Mouse (Mus musculus): ENCODE data around the gene Ccdc61. TPM values are rescaled to one million over a fixed set of nuclear protein-coding genes. Genes with fewer than 3 reads are reported as not detected.

Gene Ccdc61
- polyA plus RNA-seq, 1 experiment from 2014 or later, result 32.9 TPM

DNA sequence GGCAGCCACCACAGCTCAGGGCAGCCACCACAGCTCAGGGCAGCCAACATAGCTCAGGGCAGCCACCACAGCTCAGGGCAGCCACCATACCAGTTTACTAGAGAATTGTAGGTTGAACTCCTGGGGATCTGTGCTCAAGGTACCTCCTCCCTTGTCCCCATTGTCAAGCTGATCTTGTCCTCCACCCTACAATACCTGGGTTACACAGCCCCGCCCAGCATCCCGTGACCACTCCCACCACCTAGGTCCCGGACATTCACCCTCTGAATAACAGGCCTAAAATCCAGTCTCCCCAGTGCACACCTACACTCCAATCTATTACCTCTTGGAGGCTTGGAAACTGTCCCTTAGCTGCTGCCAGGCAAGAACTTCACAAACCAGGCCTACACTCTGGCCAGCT, 5.2 kb downstream of the Ccdc61 start:
- H3K9ac ChIP-seq, result no peak overlapping the region

DNA sequence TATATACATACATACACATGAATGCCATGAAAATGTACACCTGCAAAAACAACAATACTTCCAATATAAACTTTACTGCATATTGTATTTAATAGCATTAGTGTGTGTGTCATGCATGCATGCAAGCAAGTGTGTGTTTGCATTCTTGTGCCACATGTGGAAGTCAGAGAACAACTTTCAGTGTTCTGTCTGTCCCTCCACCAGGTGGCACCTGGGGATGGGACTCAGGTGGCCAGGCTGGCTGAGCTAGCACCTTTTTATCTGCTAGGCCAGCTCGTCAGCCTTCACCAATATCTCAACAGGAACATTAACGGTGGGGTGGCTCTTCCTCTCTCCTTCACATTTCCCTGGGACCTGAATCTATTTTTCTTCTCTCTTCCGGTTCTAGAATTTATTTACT, 7.7 kb downstream of the Ccdc61 start:
- Histone ChIP-seq H3K27ac (no peak overlapping the region), H3K9me3 (no peaks in the 10 kb centered on the region), H3K9ac (no peak overlapping the region), H3K4me1 (no peaks in the 10 kb centered on the region), H3K4me3 (no peak overlapping the region), H3K4me2 (replicated peaks) (no peak overlapping the region), H3K27me3 (replicated peaks) (no peaks in the 10 kb centered on the region), H3K36me3 (peaks cover 27% of the 10 kb centered on the region; the same call in 1 of the 2 replicates)
- WGBS, result 81% methylated on average over 3 of the region's 3 CpGs
- ATAC-seq (ENCODE audit: low FRiP score, low read depth), result no peak

More for the DNA sequence above, 5.2 kb downstream of the Ccdc61 start:
- WGBS, result 77% methylated on average over 3 of the region's 3 CpGs
- ATAC-seq (ENCODE audit: low FRiP score, low read depth), result no peak
- no peaks in the 10 kb centered on the region for H3K27me3 ChIP-seq (replicated peaks)
- no peak overlapping the region for H3K4me3 ChIP-seq
- H3K4me1 ChIP-seq, result peaks cover 12% of the 10 kb centered on the region; the same call in 1 of the 2 replicates
- H3K4me2 ChIP-seq (replicated peaks), result no peak overlapping the region
- H3K9me3 ChIP-seq, result no peaks in the 10 kb centered on the region
- no peak overlapping the region for H3K27ac ChIP-seq
- H3K36me3 ChIP-seq, result peaks cover 16% of the 10 kb centered on the region; the same call in 1 of the 2 replicates

DNA sequence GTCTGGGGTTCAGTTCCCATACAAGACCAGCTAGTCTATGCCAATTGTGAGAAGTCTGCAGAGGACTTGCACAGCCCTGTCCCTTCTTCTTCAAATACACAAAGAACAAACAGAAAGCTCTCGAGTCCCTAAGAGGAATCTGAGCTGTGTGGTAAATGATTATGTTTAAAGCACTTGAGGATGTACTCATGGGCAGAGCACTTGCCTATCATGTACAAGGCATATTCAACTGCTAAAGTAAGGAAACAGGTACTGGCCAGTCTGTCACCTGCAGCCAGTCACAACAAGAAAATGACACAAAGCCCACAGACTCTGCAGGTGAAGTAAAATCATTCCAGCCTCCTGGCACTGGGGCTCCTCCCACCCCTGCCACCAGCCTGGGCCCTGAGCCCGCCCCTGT, 9.7 kb downstream of the Ccdc61 start:
- Histone ChIP-seq H3K4me2 (replicated peaks) (no peak overlapping the region), H3K36me3 (peaks cover 27% of the 10 kb centered on the region; the same call in 1 of the 2 replicates)
- no peak for ATAC-seq (ENCODE audit: low FRiP score, low read depth)

DNA sequence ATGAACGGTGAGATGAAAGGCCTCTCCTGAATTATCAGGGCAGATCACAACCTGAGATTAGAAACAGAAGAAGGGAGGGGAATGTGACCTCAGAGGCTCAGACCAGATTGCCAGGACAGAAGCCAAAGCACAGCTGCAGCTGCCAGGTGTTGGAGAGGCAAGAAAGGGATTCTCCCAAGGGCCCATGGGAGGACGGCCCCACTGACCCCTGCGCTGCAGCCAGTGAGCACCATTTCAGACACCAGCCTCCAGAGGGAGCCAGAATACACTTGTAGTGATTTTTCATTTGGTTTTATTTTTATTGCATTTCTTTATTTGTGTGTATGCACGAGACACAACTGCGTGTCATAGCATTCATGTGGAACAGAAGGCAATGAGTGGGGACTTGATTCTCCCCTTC, 13.7 kb downstream of the Ccdc61 start:
- no peak for ATAC-seq (ENCODE audit: low FRiP score, low read depth)
- Histone ChIP-seq H3K27me3 (replicated peaks) (peaks cover 14% of the 10 kb centered on the region), H3K9me3 (no peaks in the 10 kb centered on the region), H3K36me3 (peaks cover 18% of the 10 kb centered on the region; the same call in 1 of the 2 replicates), H3K27ac (no peak overlapping the region), H3K4me2 (replicated peaks) (no peak overlapping the region), H3K9ac (no peak overlapping the region), H3K4me1 (peaks cover 19% of the 10 kb centered on the region), H3K4me3 (no peak overlapping the region)
- 38% methylated on average over 5 of the region's 5 CpGs for WGBS

More for the DNA sequence above, 9.7 kb downstream of the Ccdc61 start:
- Histone ChIP-seq H3K9me3 (no peaks in the 10 kb centered on the region), H3K27ac (no peak overlapping the region), H3K27me3 (replicated peaks) (no peaks in the 10 kb centered on the region), H3K4me3 (no peak overlapping the region), H3K4me1 (no peaks in the 10 kb centered on the region), H3K9ac (no peak overlapping the region)
- WGBS, result 92% methylated on average over 2 of the region's 2 CpGs

DNA sequence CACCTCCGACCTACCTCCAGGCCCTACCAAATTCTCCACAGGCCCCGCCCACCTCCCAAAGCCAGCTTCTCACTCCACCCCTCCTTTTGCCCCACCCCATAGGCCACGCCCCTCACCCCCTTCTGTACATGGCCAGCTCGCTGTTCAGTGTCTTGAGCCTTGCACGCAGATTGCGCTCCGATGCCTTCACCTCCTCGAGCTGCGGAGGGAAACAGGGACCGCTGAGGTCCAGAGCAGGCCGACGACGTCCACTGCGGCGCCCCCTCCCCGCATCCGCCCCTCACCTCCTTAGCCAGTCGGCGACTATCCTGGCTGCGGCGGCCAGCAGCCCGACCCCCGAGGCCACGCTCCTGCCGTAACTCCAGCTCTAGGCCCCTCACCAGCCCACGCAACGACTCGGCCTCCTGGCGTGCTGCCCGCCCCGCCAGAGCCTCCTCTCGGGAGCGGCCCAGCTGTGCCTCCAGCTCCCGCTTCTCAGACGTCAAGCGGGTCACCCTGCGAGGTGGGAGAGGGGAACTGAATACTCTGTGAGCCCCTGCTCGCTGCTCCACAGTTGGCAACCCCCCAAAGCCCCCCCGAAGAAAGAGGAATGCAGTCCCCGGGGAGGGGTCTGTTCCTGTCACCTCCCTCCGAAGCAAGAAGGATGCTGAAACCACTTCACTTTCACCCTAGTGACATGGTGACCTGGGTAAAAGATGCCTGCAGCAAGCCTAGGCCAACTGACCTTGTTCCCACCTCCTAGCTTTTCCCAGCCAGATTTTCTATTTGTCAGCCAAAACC, 16.4 kb downstream of the Ccdc61 start:
- Histone ChIP-seq H3K36me3 (peaks cover 4% of the 10 kb centered on the region; the same call in 1 of the 2 replicates), H3K4me3 (peak overlapping the region; percentile 32), H3K4me2 (replicated peaks) (peak overlapping the region; percentile 76), H3K9ac (peak overlapping the region; percentile 58), H3K27ac (no peak overlapping the region), H3K27me3 (replicated peaks) (peaks cover 14% of the 10 kb centered on the region), H3K9me3 (no peaks in the 10 kb centered on the region), H3K4me1 (peaks cover 19% of the 10 kb centered on the region)
- WGBS, result under 1% methylated on average over 41 of the region's 41 CpGs
- 0 out of 2 replicates have a peak, but pooled peaks have one; percentile 14 for ATAC-seq (ENCODE audit: low FRiP score, low read depth)

DNA sequence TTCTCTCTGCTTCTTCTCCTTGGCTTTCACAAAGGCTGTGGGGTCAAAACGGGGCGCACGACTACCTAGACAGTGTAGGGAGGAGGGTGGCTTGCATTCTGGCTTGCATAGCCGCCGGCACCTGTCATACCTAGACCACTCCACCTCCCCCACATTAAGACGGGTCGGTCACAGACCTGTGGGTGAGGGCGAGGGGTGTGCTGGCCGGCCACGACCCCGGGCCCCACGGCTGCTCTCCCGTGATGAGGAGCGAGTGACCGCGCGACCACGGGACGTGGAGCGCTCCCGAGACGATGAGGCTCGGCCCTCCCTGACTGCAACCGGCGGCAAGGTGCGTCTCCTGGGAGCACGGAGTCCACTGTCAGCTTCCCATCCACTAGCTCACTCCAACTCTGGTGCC, 17.2 kb downstream of the Ccdc61 start:
- Histone ChIP-seq H3K27ac (no peak overlapping the region), H3K27me3 (replicated peaks) (peaks cover 14% of the 10 kb centered on the region), H3K9me3 (no peaks in the 10 kb centered on the region), H3K4me1 (peaks cover 19% of the 10 kb centered on the region), H3K4me2 (replicated peaks) (peak overlapping the region; percentile 76), H3K4me3 (no peak overlapping the region; the same call in 1 of the 2 replicates), H3K36me3 (peaks cover 3% of the 10 kb centered on the region; the same call in 1 of the 2 replicates), H3K9ac (0 out of 2 replicates have a peak overlapping the region, but pooled peaks have one; percentile 54)
- WGBS, result 35% methylated on average over 27 of the region's 27 CpGs
- ATAC-seq (ENCODE audit: low FRiP score, low read depth), result peak; percentile 18; the same call in 1 of the 2 replicates

DNA sequence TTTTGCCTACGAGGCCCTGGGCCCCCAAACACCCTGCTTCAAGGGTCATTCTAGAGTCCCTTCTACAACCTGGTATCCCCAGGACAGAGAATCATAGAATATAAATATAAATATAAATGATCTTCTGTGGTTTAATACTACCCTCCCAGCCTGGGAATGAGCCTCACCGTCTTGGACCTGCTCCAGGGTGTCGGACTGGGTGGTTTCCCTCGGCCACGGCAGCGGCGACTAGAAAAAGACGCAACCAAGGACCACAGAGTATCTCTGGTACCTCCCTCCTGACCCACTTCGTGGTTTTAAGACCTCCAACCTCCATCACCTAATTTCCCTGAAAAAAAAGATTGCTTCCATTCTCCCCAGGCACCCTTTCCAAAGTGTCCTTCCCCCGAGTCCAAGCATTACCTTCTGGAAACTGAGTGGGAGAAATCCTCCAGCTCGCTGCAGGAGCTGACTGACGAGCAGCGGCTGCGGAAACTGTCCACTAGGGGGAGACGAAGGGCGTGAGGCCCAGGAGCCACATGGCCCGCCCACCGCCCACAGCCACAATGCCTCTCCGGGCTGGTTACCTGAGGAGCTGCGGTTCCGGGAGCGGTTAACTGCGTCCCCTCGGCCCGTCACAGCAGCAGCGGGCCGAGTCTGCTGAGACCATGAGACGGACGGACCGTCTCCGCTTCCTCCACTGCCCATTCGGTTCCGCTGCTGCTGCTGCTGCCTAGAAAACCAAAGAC, 18.2 kb downstream of the Ccdc61 start:
- Histone ChIP-seq H3K9ac (peak overlapping the region; percentile 54), H3K27ac (no peak overlapping the region), H3K9me3 (no peaks in the 10 kb centered on the region), H3K27me3 (replicated peaks) (peaks cover 14% of the 10 kb centered on the region), H3K4me3 (peak overlapping the region; percentile 40), H3K4me2 (replicated peaks) (peak overlapping the region; percentile 76), H3K36me3 (peaks cover 3% of the 10 kb centered on the region; the same call in 1 of the 2 replicates), H3K4me1 (peaks cover 19% of the 10 kb centered on the region)
- 22% methylated on average over 33 of the region's 33 CpGs for WGBS
- peak; percentile 52 for ATAC-seq (ENCODE audit: low FRiP score, low read depth)

DNA sequence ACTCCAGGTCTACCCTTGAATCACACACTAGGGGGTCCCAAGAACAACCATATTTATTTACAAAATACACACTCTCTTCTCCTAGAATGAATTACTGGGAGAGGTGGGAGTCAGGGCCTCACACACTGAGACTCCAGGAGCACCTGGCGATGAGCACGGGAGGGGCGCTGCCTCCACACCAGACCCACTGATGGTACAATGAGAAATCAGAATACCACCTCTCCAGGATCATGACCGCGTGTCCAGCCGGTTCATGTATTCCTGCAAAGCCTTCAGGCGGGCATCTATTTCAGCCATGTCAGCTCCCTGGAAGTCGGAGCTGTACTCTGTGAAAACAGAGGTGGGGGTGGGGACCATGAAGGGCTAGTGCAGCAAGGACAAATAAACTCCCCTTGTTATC, 19.4 kb downstream of the Ccdc61 start:
- 91% methylated on average over 8 of the region's 8 CpGs for WGBS
- H3K27ac ChIP-seq, result no peak overlapping the region

DNA sequence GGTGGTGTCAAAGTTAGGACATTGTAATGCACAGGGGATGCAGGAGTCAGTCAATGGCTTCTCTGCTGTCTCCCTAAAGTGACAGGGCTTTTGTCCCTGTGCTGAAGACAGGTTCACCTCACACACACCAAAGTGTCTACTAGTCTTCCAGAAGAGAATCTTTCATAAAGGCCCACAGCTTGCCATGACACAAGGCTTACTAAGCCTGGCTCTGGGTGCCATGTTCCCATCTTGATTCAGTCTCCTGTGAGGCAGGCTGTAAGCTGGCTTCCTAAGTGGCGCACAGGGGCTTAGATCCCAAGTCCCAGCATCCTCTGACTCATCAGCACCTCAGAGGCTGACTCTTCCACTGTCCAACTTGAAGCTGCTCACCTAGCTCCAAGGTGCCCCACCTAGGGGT, 23.3 kb downstream of the Ccdc61 start:
- Histone ChIP-seq H3K27me3 (replicated peaks) (no peaks in the 10 kb centered on the region), H3K9ac (no peak overlapping the region), H3K4me1 (no peaks in the 10 kb centered on the region), H3K4me3 (no peak overlapping the region), H3K4me2 (replicated peaks) (no peak overlapping the region), H3K36me3 (peaks cover 3% of the 10 kb centered on the region; the same call in 1 of the 2 replicates), H3K27ac (no peak overlapping the region), H3K9me3 (no peaks in the 10 kb centered on the region)
- WGBS, result 93% methylated on average over 1 of the region's 1 CpGs
- ATAC-seq (ENCODE audit: low FRiP score, low read depth), result no peak

More for the DNA sequence above, 19.4 kb downstream of the Ccdc61 start:
- no peak overlapping the region for H3K4me2 ChIP-seq (replicated peaks)
- H3K36me3 ChIP-seq, result peaks cover 3% of the 10 kb centered on the region; the same call in 1 of the 2 replicates
- H3K27me3 ChIP-seq (replicated peaks), result peaks cover 14% of the 10 kb centered on the region
- H3K9ac ChIP-seq, result no peak overlapping the region
- no peaks in the 10 kb centered on the region for H3K9me3 ChIP-seq
- H3K4me1 ChIP-seq, result peaks cover 19% of the 10 kb centered on the region
- ATAC-seq (ENCODE audit: low FRiP score, low read depth), result no peak
- no peak overlapping the region for H3K4me3 ChIP-seq

DNA sequence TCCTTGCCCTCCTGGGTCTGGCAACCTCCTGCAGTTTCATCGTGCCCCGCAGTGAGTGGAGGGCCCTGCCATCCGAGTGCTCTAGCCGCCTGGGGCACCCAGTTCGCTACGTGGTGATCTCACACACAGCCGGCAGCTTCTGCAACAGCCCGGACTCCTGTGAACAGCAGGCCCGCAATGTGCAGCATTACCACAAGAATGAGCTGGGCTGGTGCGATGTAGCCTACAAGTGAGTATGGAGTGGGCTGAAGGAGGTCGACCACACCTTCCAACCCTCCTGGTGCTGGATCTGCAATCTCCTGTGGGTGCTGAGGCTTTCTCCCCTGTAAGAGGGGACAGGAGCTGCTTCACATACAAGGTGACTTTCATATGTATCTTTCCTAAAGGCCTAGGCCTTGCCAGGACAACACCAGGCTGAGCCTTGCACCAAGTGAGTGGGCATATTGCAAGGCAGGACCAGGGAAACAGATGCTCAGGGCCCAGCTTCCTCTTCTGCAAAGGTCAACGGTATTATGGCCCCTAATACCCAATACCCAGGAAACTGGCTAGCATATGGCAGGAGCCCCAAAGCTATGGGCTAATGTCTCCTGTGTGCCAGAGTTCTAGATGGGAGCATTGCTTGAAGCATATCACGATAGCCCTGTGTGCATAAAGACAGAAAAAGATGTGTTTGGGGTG, 25.3 kb downstream of the Ccdc61 start:
- no peak overlapping the region for H3K9ac ChIP-seq

DNA sequence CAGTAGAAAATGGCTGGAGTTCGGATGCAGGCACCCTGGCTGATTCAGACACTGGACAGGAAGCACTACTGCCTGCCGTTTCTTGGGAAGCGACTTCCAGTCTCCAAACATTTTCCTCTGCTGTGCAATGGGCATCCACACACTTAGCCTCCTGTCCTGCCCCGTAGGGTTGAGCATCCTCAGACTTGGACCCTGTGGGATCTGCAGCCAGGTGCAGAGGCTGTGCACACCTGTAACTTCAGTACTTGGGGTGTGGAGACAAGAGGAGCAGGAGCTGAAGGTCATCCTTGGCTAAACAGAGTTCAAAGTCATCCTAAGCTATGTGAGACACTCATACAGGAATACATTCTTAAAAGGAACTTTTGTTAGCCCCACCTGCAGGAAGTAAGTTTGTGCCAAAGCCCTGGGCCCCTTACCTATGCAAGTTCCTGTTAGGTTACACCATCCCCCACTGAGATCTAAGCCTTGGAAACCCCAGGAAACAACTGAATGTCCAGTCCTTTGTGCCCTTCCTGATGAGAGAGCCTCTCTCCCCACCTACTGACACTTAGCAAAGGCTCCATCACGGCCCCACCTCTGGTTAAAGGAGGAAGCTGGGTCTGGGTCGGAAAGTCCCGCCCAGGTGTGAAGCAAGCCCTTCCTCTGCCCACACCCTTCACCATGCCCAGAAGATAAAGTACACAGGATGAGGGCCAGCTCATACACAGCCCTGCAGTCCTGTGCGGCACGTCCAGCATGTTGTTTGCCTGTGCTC, 26.0 kb downstream of the Ccdc61 start:
- H3K9me3 ChIP-seq, result no peaks in the 10 kb centered on the region
- no peak overlapping the region for H3K9ac ChIP-seq
- H3K4me2 ChIP-seq (replicated peaks), result no peak overlapping the region
- no peak overlapping the region for H3K4me3 ChIP-seq
- H3K36me3 ChIP-seq, result no peaks in the 10 kb centered on the region
- no peaks in the 10 kb centered on the region for H3K4me1 ChIP-seq
- H3K27ac ChIP-seq, result no peak overlapping the region
- no peak for ATAC-seq (ENCODE audit: low FRiP score, low read depth)
- 58% methylated on average over 9 of the region's 9 CpGs for WGBS
- no peaks in the 10 kb centered on the region for H3K27me3 ChIP-seq (replicated peaks)

More for the DNA sequence above, 25.3 kb downstream of the Ccdc61 start:
- H3K4me2 ChIP-seq (replicated peaks), result no peak overlapping the region
- no peaks in the 10 kb centered on the region for H3K27me3 ChIP-seq (replicated peaks)
- H3K27ac ChIP-seq, result no peak overlapping the region
- H3K4me1 ChIP-seq, result no peaks in the 10 kb centered on the region
- WGBS, result 54% methylated on average over 13 of the region's 13 CpGs
- ATAC-seq (ENCODE audit: low FRiP score, low read depth), result no peak
- H3K9me3 ChIP-seq, result no peaks in the 10 kb centered on the region
- H3K4me3 ChIP-seq, result no peak overlapping the region
- H3K36me3 ChIP-seq, result 0 out of 2 replicates have a peak, but pooled peaks cover 3% of the 10 kb centered on the region

Data from neural tube, embryonic 12.5 days (tissue).